Mouse (Mus musculus): ENCODE results near the gene Mfsd11.
A peak's percentile ranks its signal among the peaks of the same experiment; 100 is the strongest.
"Not testable (repeated sequence)": the region's sequence is repeated elsewhere in the genome, so short reads cannot be mapped to it uniquely, and the experiment has no call there.

Mfsd11 gene

DNA sequence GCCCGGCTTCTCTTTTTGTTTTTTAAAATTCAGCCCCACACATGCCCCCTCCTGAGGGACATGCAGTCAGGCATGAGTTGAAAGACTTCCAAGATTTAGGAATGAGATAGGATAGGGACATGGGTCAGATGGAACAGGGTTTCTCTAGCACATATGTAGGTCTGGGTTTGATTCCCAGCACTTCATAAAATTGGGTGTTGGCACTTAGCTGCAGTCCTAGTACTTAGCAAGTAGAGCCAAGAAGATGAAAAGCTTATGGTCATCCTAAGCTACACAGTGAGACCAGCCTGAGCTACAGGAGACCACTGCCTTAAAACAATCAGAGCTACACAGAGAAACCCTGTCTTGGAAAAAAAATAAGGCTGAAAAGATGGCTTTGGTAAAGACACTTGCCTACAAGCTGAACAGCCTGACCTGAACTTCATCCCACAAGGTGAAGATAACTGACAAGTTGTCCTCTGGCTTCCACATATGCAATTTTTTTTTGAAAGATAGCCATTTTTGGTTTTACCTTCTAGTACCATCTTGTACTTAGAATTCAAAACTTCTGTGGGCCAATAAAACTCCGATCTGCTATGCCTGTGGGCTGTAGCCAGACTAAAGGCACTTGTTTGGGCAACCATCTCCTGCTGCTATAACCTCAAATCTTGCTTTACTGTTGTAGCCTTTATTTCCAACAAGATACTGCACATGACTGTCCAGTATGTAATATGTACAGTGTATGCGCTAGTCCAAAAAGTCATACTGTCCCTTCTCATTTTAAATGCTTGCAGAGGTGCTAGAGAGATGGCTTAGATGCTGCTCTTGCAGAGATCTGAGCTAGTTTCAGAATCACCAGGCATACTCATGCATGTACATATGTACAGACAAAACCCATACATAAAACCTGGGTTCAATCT lies 4.8 kb upstream of the Mfsd11 start:
- DNase-seq (ENCODE audit: low read depth, low spot score): no peak

DNA sequence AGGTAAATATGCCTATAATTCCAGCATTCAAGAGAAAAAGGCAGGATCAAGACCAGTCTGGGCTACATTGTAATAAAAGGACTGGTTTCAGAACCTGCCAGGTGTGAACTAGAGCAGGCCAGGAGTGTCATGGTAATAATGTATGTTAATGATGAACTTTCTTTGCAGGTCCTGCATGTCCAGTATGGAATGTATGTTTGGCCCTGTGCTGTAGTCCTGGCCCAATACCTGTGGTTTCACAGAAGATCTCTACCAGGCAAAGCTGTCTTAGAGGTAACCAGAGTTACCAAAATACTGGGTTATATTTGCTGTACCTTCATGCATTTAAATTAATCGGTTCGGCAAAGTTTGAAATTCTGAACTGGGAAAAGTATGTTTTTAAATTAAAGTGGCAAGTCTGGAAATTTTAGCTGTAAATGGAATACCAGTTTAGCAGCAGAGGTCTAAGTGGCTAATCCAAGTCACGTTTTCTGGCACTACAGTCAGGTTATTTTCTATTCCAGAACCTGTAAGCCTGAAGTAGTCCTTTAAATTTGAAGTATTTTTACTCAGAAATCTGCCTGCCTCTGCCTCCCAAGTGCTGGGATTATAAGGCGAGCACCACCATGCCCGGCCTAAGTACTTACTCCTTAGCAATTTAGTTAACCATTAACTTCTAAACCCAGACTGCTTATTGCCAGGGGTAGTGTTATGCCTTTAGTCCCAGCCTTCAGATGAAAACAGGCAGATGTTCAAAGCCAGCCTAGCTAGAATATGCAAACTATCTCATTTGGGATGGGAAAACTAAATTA lies 4.0 kb upstream of the Mfsd11 start:
- DNase-seq (ENCODE audit: low read depth, low spot score): no peak

DNA sequence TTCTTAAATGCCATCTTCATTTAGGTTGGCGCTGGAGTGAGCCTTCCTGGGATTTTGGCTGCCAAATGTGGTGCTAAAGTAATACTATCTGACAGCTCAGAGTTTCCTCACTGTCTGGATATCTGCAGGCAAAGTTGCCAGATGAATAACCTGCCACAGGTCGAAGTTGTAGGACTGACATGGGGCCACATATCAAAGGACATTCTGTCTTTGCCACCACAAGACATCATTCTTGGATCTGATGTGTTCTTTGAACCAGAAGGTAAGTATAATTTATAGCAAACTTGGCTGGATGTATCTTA lies 3.4 kb upstream of the Mfsd11 start:
- not testable (repeated sequence) for DNase-seq (ENCODE audit: low read depth, low spot score)

DNA sequence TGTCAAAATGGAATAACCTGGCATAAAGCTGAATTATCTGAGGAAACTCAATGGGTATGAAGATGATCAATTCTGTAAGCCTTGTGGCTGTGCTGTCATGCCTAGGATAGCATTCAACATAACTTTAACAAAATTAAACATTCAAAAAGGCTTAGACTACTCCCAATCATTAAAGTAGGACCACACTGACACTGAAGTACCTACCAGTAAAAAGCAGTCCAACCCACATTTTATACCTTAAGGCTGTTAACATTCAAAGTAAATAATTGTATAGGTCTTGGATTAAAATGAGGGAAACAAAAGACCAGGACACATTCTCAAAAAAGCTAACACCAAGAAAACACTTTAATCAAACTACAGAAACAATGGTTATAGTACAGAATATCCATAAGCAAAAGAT lies 2.7 kb upstream of the Mfsd11 start:
- DNase-seq (ENCODE audit: low read depth, low spot score): no peak

DNA sequence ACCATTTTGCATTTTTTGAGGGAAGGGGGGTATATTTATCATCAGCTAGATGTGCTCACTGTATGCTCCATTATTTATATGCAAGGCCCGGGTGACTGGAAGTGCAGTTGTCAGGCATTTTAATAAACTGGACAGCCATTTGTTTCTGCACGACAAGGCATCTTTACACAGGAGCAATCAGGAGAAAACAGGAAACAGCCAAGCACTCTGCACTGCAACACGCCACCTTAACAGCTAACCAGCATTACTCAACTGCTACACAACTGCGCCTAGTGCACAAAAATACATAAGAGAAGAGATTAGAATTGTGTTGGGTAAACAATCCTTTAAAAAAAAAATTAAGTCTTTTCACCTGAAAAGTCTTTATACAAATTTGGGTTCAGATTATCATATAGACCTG lies 2.2 kb upstream of the Mfsd11 start:
- DNase-seq (ENCODE audit: low read depth, low spot score): no peak

DNA sequence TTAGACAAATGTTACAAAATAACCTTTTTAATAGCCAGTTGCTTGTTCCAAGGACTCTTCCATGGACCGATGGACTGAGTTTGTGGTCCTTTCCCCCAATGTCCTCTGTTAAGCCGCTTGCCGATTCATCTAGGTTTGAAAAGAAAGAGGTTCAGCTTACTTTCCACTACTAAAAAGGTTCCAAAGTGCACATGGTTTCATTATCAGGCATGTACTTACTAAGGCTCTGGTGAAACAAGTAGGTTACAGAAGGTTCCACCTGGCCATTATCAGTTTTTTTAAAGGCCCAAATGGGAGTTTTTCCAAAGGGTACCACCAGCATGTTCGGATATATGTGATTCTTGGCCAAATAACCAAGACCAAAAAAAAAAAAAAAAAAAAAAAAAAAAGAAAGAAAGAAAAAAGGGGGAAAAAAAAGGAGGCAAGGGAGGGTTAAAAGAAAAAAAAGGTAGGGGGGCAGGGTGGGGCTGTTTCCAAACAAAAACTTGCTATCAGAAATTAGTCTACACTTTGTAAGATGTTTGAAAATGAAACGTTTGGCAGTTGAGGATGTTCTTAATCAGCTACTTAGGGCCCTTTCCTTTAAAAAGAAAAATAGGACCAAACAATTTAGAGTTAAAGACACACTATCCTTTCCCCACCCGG lies 1.3 kb upstream of the Mfsd11 start:
- no peak for DNase-seq (ENCODE audit: low read depth, low spot score)

DNA sequence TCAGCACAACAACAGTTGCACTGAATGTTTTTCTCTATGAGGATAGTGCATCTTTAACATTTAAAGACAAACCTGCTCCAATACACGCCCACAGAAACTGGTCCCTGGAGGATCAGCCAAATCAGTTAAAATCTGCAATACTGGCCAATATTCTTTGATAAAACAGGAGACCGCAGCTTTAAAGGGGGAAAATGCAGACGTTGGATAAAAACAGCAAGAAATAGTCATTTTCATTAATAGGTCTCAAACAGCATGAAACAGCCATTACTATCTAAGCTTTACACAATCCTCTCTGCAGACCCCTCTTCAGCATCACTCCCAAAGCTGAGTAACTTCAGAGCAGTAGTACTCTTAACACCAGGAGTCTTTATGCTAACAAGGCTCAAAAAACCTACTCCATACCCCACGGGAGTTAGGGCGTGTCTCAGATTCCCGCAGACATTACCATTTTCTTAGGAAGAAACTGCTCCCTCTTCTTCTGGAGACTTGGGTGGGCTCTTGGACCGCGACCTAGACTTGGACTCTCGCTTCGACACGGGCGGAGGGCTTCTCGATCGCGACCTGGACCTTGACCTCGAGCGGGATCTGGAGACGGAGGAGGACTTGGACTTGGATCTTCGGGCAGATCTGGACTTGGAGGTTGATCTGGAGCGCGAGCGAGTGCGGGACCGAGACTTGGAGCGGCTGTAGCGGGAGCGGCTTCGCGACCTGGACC lies 507 bp upstream of the Mfsd11 start:
- peak; percentile 29 for DNase-seq (ENCODE audit: low read depth, low spot score)

DNA sequence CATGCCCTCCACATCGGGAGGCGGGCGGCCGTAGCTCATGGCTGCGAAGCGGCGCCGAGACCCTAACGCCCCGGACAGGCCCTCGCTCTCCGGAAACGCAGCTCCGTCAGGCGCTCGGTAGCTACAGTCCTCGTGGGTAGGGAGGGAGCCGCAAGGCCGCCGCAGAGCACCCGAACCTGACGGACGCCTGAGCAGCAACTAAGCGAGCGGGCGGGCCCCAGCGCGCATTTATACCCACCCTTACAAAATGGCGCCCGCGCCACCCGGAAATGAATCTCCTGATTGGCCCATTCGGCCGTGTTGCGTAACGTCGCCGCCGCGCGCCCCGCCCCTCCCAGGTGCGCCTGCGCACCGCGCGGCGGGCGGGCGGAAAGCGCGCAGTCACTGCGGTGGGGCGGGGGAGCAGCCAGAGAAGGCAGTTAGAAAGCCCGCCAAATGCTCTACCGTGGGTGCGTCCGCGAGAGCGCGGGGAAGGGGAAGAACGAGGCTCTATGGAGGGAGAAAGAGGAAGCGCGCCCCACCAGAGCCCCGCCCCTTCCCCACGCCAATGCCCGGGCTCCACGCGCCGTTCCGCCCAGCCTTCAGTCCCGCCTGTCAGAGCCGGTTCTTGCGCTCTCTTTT lies 761 bp downstream of the Mfsd11 start, which contains the start of gene Srsf2:
Srsf2 (minus strand) TSS at position 204 of the 621 bp plus-strand sequence.
- DNase-seq (ENCODE audit: low read depth, low spot score): peak; percentile 96

DNA sequence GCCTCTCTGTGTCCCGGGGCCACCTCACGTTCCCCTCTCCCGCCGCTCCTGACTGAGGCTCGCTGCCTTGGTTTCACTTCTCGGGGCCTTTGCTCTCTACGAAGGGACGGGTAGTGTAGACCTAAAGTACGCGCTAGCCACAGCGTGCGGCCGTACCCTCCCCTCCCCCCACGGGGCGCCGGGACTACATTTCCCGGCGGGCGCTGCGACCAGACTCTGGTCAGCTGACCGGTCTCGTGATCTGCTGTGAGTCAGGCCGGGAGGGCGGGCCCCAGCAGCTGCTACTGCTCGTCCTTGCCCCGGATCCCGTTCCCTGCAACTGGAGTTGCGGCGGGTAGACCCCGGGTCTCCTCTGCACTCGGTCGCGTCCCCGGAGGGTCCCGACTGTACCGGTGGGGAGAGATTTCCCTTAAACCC lies 1.3 kb downstream of the Mfsd11 start:
- DNase-seq (ENCODE audit: low read depth, low spot score): peak; percentile 97

DNA sequence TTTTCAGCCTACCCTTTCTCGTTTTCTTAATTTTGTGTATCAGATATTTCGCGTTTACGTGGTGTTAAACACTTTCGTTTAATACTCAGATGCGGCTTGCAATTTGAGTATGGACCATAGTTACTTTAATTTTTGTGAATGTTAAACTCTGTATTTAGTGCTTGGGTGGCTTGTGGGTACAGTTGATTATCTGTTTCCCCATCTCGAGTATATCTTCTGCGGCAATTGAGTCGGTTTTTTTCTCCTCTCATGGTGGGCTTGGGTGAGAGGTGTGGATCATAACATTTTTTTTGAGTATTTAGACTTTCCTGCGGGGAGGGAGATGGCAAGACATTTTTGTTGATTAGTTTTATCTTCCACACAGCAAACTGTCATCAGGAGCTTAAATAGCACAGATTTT lies 2.0 kb downstream of the Mfsd11 start:
- DNase-seq (ENCODE audit: low read depth, low spot score): no peak

DNA sequence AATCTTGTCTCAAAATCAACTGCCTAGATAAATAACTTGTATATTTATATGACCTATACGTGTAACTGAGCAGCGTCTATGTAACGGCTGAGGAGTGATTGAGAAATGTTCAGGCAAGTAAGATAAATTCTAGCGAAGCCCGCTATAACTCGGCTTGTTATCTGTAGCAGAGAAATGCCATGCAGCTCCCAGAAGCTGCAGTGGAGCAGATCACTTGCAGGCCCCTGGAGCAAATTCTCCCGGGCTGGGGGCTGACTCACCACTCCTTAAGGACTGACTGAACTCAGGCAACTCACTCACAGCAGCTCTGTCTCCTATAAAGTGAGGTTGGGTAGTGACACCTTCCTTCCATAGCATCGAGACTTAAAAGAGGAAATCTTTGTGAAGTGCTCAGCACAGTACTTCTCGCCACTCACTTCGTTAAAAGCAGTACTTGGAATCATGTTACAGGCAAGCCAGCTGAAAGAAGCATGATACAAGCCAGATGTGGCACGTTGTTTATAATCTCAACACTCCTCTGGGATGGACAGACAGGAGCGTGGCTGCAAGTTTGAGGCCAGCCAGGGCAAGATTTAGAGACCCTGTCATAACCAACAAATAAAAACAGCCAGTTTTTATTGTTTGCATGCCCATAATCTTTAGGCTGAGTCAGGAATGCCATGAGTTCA lies 5.1 kb downstream of the Mfsd11 start:
- DNase-seq (ENCODE audit: low read depth, low spot score): no peak

DNA sequence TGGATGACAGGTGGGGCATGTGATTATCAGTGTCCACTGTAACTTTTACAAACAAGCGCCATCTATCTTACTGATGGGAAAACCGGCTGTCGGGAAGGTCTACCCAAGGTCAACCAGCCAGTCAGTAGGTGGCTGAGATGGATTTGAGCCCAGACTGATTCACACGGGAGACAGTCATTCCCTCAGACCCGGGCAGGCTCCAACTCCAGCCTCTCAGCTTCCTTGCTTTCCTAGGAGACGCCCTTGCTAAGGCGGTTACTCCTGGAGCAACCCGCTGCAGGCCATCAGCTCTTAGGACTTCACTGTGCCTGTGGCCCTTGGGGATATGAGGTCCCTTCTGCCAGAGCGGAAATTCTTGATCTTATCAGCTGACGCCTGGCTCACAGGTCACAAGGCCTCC lies 12.2 kb downstream of the Mfsd11 start:
- no peak for DNase-seq (ENCODE audit: low read depth, low spot score)

DNA sequence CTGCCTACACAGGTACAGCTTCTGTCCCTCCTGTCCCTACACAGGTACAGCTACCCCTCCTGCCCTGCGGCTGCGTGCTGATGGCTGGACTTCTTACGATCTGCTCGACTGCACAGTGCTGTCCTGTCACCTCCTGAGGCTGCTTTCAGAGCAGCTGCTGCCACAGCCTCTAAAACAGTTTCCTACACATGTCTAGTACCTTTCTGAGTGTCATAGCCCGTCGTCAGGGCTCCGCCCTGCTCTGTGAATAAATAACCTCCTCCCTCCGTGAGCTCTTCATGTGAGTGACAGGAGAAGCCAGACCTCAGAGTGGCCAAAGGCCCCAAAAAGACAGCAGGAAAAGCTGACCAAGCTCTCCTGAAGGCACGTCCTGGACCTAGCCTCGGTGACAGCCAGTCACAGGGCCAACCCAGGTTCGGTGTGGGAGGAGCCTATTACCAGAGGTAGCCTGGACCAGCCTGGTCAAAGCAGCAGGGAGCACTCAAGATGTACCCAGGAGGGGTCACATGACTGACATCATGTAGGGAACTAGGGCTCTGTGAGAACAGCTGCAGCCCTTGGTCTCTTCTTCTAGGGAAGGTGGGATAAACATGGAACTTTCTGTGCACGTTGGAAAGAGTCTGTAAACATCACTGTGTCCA lies 13.8 kb downstream of the Mfsd11 start:
- no peak for DNase-seq (ENCODE audit: low read depth, low spot score)

DNA sequence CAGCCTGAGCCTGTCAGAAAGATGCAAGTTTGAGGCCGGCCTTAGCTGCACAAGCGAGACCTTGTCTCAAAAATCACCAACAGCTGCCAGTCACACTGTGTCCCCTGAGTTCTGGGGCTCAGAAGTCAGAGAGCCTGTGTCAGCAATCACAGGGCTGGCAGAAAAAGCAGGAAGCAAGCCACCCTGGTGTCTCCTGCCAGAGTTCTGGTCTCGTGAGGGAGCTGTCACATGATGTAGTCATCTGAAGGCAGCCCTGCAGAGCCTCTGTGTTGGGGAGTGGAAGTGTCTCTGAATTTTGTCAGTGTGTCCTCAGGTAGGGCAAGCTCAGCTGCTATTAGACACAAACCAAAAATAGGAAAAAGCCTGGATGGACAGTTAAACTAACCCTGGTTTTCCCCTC lies 15.9 kb downstream of the Mfsd11 start:
- DNase-seq (ENCODE audit: low read depth, low spot score): peak; percentile 72

DNA sequence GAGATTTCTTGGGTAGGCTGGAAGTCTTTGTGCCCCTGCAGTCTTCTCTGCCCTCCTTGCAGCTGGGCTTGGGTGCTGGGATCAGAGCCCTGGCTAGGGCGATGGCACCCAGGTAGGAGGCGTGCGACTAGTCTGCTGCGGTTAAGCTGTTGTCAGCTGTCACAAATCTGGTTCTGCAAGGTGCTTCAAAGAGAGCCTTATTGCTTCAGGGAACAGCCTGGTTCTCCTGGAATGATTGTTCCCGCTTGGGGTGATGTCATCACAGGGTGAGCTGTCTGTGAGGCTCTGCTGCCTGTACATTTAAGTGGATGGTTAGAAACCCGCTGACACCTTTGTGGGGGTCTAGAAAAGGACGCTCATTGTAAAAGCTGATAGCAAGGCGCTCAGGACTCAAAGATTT lies 17.0 kb downstream of the Mfsd11 start:
- DNase-seq (ENCODE audit: low read depth, low spot score): peak; percentile 58

DNA sequence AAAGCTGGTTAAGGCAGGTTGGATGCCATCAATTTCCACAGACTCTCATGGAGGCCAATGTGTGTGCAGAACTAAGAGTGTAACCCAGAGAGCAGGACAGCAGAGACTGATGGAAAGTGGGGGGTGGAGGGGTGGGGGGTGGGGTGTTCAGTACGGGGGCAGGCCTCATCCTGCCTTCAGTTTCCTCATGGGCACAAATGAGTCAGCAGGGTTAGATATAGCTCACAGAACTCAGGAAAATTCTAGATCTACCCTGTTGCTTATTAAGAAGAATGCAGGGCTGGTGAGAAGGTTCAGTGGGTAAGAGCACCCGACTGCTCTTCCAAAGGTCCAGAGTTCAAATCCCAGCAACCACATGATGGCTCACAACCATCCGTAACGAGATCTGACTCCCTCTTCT lies 17.4 kb downstream of the Mfsd11 start:
- DNase-seq (ENCODE audit: low read depth, low spot score): peak; percentile 56

DNA sequence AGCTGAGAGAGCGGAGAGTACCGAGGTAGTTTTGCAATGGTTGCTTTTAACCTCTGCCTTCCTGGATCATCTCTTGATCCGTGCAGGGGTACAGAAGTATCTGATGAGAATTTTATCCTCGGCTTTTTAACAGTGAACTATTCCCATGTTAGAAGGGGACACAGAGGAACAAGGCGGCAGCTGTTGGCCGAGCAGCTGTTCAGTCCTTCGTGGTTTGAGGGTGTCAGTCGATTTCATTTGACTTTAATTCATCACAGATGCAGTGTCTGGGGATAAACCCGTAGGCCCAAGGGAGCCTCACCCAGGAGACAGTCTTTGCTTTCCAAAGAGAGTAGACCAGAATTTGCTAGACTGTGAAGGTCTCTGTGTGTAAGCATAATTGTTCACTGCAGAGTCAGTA lies 19.3 kb downstream of the Mfsd11 start:
- DNase-seq (ENCODE audit: low read depth, low spot score): no peak

DNA sequence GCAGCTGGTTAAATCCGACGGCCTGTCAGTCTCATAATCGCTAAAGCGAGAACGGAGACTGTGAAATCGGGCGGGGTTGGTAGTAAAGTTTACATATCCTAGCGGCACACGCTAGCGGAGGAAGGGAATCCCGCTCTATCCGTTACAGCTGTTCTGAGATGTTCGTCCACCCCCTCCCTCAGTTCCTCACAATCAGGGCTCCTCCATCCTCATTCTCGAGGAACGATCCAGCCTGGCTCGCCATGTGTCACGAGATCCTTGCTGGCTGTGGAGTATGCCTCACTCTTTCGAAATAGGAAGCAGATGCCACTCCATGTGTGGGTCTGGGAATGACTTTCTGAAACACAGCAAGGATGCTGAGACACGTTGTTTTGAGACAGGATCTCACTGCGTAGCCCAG lies 21.7 kb downstream of the Mfsd11 start:
- DNase-seq (ENCODE audit: low read depth, low spot score): peak; percentile 82

DNA sequence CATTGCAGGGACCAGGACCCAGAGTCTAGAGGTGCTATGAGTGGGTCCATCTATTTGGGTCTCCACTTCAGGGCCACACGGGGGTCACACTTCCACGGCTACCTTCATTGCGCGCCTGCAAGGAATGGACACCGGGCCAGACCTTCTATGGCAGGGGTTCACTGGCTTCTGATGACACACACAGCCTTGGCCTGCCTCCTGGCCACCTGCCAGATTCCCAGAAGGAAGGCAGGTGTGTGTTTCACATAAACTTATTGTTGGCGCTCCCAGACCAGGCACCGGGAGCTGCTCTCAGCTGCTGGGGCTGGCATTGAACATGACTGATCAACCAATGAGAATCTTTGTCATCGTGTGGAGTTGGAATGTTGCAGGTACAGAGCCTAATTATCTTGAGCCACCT lies 26.2 kb downstream of the Mfsd11 start:
- no peak for DNase-seq (ENCODE audit: low read depth, low spot score)

DNA sequence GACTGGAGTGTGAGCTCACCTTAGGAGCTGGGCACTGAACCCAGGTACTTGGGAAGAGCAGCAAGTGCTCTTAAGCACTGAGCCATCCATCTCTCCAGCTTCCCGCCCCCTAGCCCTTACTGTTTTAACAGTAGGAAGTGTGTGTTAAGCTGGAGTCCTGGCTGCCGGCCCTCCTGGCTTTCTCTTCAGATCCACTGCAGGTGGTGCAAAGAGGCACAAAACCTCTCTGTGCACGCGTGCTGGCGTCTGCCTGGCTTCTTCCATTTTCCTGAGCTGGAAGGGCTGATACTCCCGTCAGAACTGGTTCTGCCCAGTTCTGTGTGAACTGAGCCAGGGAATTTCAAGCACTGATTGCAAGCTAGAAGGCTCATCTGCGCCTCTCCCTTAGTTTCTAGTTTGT lies 28.6 kb downstream of the Mfsd11 start:
- peak; percentile 75 for DNase-seq (ENCODE audit: low read depth, low spot score)

Data from brain, adult 2 months (tissue).